Mouse (Mus musculus) megakaryocyte, embryonic 14.5 days (primary cell): ENCODE measurements around the gene Ptpn6.

Source experiments
- FLI1 ChIP-seq: IDR thresholded peaks from 2 replicates; pipeline ENCODE4 v1.6.1; 2012; ENCODE audit warnings: low read length, inconsistent platforms, mixed read lengths
- GATA1 ChIP-seq: IDR thresholded peaks from 3 replicates; pipeline ENCODE4 v1.6.1; 2012; ENCODE audit warnings: mixed read lengths, low read length, inconsistent platforms, borderline replicate concordance

DNA sequence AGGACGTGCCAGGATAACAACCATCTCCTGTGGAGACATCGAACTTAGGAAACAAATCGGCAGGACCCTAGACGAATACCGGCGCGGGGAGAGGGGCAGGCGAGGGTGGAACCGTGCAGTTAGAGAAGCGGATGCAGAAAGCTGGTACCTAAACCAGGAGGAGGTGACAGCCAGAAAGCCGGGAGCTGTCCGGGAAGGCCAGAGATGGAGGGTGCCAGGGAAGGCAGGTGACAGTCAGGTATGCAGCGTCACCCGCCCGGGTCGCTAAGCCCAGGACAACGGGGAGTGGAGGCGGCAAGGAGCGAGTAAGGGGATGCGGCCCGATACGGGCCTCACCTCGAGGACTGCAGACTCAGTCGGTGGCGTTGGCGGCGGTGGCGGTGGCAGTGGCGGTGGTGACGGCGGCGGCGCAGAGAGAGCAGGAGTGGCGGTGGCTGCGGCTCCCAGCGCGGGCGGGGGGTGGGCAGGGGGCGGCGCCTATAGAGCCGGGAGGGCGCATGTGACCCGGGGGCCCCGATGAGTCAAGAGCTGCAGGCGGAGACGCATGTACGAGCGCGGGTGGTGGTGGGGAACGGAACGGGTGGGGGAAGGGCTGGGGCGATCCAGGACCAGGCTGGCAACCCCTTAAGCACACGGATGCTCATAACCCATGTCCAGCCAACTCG, 30.7 kb upstream of the Ptpn6 start, which contains the start of gene Eno2:
- TF ChIP-seq GATA1 (no peak), FLI1 (no peak)
